Mouse (Mus musculus) stomach, postnatal 0 days (tissue): ENCODE measurements around the gene Fam180a. TPM values are rescaled to one million over a fixed set of nuclear protein-coding genes. Genes with fewer than 3 reads are reported as not detected.

Experiments
- ATAC-seq: fragments of 200-750 bp; cut with Nextera tagmentation; 2 replicates; pipeline ENCODE4 v1.8.0; 2017; ENCODE audit not compliant: low FRiP score, low TSS enrichment
- DNase-seq: peaks from one replicate; pipeline ENCODE4 v3.0.0-alpha.2; 2016; ENCODE audit warnings: low spot score
- H3K27ac ChIP-seq: fragments of 300-500 bp; sonication (generic); replicated peaks from 2 replicates; pipeline ENCODE4 v1.5.1; 2014; ENCODE audit warnings: mild to moderate bottlenecking, control low read depth
- H3K27me3 ChIP-seq: fragments of 300-500 bp; sonication (generic); 2 replicates; pipeline ENCODE4 v1.6.1; 2014; ENCODE audit warnings: low read length; ENCODE audit not compliant: control insufficient read depth, insufficient read depth
- H3K36me3 ChIP-seq: fragments of 300-500 bp; sonication (generic); 2 replicates; pipeline ENCODE4 v1.6.1; 2014; ENCODE audit warnings: low read length, mixed read lengths; ENCODE audit not compliant: control insufficient read depth, insufficient read depth
- H3K4me1 ChIP-seq: fragments of 300-500 bp; sonication (generic); replicated peaks from 2 replicates; pipeline ENCODE4 v1.6.1; 2014; ENCODE audit warnings: antibody characterized with exemption; ENCODE audit not compliant: control insufficient read depth, insufficient read depth
- H3K4me2 ChIP-seq: fragments of 300-500 bp; sonication (generic); replicated peaks from 2 replicates; pipeline ENCODE4 v1.6.1; 2014; ENCODE audit warnings: low read depth, mild to moderate bottlenecking, control low read depth, moderate library complexity
- H3K4me3 ChIP-seq: fragments of 300-500 bp; sonication (generic); 2 replicates; pipeline ENCODE4 v1.5.1; 2014; ENCODE audit warnings: low read depth, low read length, control low read depth
- H3K9ac ChIP-seq: fragments of 300-500 bp; sonication (generic); 2 replicates; pipeline ENCODE4 v1.6.1; 2014; ENCODE audit warnings: mild to moderate bottlenecking, low read length, control low read depth, mixed read lengths
- H3K9me3 ChIP-seq: fragments of 300-500 bp; sonication (generic); 2 replicates; pipeline ENCODE4 v1.6.1; 2016; ENCODE audit warnings: low read length; ENCODE audit not compliant: control insufficient read depth
- CTCF ChIP-seq: IDR thresholded peaks from 2 replicates; pipeline ENCODE4 v1.5.1; 2016; ENCODE audit warnings: antibody characterized with exemption, low read depth, mild to moderate bottlenecking, moderate library complexity
- EP300 ChIP-seq: optimal IDR thresholded peaks from 2 replicates; pipeline ENCODE3; 2016; ENCODE audit warnings: antibody characterized with exemption
- WGBS: fragments of 180-500 bp; shearing (Covaris S2); extraction: QIAGEN DNeasy Blood & Tissue Kit; methylation state at CpG from one replicate; pipeline ENCODE4 v1.1.7; 2014; 5-methylcytosine and 5-hydroxymethylcytosine counted together
- polyA plus RNA-seq: library from polyadenylated mRNA; unstranded; fragments of >200 nt; fragmentation: Nextera tagmentation; extraction: Ambion mirVana; gene quantifications from 2 replicates; pipeline ENCODE4 v1.2.1, GENCODE M21; 2015

The Fam180a gene
- polyA plus RNA-seq, 1 experiment from 2014 or later: 1.6 TPM

DNA sequence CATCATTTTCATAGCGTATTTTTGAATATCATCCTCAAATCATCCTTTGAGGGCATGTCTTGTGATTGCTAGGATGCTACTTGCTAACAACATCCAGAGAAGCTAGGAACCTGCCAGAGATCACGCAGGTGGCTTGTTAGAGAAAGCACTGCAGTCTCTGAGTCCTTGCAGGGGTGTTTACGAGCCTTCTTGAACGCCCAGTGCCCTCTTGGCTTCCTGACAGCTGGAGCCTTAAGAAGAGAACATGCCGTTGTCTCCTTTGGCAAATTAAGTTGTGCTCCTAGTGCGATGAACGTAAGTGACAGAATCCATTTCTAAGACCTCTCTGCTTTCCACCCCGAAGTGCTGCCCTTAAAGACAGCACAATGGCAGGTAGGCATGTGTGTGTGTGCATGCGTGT, 1.6 kb downstream of the Fam180a start:
- H3K27ac ChIP-seq: no peak overlapping the region
- TF ChIP-seq CTCF (no peak), EP300 (no peak)
- DNase-seq: no peak
- no peaks in the 10 kb centered on the region for H3K4me1 ChIP-seq
- no peaks in the 10 kb centered on the region for H3K9me3 ChIP-seq
- no peak overlapping the region for H3K4me3 ChIP-seq
- no peaks in the 10 kb centered on the region for H3K36me3 ChIP-seq
- WGBS: 71% methylated on average over 9 of the region's 9 CpGs
- no peaks in the 10 kb centered on the region for H3K27me3 ChIP-seq
- no peak for ATAC-seq
- no peak overlapping the region for H3K4me2 ChIP-seq
- no peak overlapping the region for H3K9ac ChIP-seq

GRCm38 (mm10) chr6:35323046-35323445, 2.9 kb downstream of the Fam180a start:
- H3K4me3 ChIP-seq: no peak overlapping the region
- no peaks in the 10 kb centered on the region for H3K4me1 ChIP-seq
- H3K36me3 ChIP-seq: no peaks in the 10 kb centered on the region
- no peak overlapping the region for H3K27ac ChIP-seq
- TF ChIP-seq CTCF: no peak
- no peak for TF ChIP-seq EP300
- H3K9me3 ChIP-seq: no peaks in the 10 kb centered on the region
- H3K9ac ChIP-seq: no peak overlapping the region
- ATAC-seq (peak; percentile 85), DNase-seq (peak; percentile 44)
- H3K4me2 ChIP-seq: no peak overlapping the region
- no peaks in the 10 kb centered on the region for H3K27me3 ChIP-seq
- 67% methylated on average over 1 of the region's 1 CpGs for WGBS

DNA sequence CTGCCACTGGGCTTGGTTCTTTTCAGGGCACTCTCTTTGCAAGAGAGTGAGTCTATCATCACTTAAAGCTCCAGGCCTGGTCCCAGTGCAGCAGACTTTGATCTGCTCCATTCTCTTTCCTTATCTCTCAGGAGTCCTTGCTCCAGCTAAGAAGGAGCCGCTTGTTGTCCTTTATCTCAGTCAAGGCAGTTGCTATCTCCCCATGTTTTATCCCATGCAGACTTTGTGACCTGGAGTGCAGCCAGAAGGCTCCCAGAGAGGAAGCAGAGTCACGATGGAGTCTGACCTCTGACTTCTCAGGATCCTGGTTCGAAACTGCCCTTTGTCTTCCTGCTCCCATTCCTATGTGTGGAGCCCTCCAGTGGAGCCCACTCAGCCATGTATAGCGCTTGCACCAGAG, 4.8 kb downstream of the Fam180a start:
- ATAC-seq: no peak
- WGBS: 65% methylated on average over 4 of the region's 4 CpGs

DNA sequence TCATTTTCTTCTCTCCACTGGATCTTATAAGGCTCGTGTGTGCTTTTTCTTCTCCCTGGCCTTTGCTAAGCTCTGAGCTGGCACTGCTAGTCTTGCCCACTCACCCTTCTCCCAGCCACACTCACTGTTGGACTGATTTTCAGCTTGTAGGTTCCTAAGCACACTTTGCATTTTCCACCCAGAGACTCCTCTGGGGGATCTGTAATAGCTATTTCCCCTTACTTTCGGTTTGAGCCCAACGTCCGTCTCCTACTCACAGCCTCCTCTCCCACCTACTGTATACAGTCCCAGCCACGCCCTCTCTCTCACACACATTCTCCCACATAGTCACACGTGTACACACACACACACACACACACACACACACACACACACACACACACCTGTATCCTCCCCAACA, 6.1 kb downstream of the Fam180a start:
- DNase-seq: no peak
- H3K4me3 ChIP-seq: no peak overlapping the region
- no peak for ATAC-seq
- H3K9me3 ChIP-seq: no peaks in the 10 kb centered on the region
- no peaks in the 10 kb centered on the region for H3K4me1 ChIP-seq
- no peaks in the 10 kb centered on the region for H3K36me3 ChIP-seq
- whole genome bisulfite sequencing: 69% methylated on average over 6 of the region's 6 CpGs
- H3K4me2 ChIP-seq: no peak overlapping the region
- H3K9ac ChIP-seq: no peak overlapping the region
- no peaks in the 10 kb centered on the region for H3K27me3 ChIP-seq
- no peak for TF ChIP-seq EP300
- no peak for TF ChIP-seq CTCF
- no peak overlapping the region for H3K27ac ChIP-seq

More for the DNA sequence above, 4.8 kb downstream of the Fam180a start:
- H3K27me3 ChIP-seq: no peaks in the 10 kb centered on the region
- no peak overlapping the region for H3K9ac ChIP-seq
- no peaks in the 10 kb centered on the region for H3K4me1 ChIP-seq
- DNase-seq: no peak
- no peak for TF ChIP-seq EP300
- H3K36me3 ChIP-seq: no peaks in the 10 kb centered on the region
- H3K9me3 ChIP-seq: no peaks in the 10 kb centered on the region
- no peak overlapping the region for H3K27ac ChIP-seq
- H3K4me3 ChIP-seq: no peak overlapping the region
- H3K4me2 ChIP-seq: no peak overlapping the region

- no peak overlapping the region for H3K4me2 ChIP-seq
- no peaks in the 10 kb centered on the region for H3K36me3 ChIP-seq
- H3K9me3 ChIP-seq: no peaks in the 10 kb centered on the region
- no peak overlapping the region for H3K9ac ChIP-seq
- H3K4me1 ChIP-seq: no peaks in the 10 kb centered on the region
- H3K27ac ChIP-seq: no peak overlapping the region
- H3K4me3 ChIP-seq: no peak overlapping the region
- DNase-seq: no peak
- ATAC-seq: no peak
- 89% methylated on average over 8 of the region's 8 CpGs for WGBS
- TF ChIP-seq CTCF (no peak), EP300 (no peak)
- H3K27me3 ChIP-seq: no peaks in the 10 kb centered on the region
Observed at GRCm38 (mm10) chr6:35313520-35313919, 12.4 kb downstream of the Fam180a start.

GRCm38 (mm10) chr6:35309406-35309805, 16.5 kb downstream of the Fam180a start:
- Histone ChIP-seq H3K9me3 (no peaks in the 10 kb centered on the region), H3K4me1 (no peaks in the 10 kb centered on the region), H3K4me3 (no peak overlapping the region), H3K36me3 (no peaks in the 10 kb centered on the region), H3K4me2 (no peak overlapping the region), H3K27me3 (no peaks in the 10 kb centered on the region), H3K27ac (no peak overlapping the region), H3K9ac (no peak overlapping the region)
- ATAC-seq: no peak
- DNase-seq: no peak
- no peak for TF ChIP-seq CTCF
- no peak for TF ChIP-seq EP300
- WGBS: 39% methylated on average over 7 of the region's 7 CpGs
